Mouse (Mus musculus): ENCODE data around the gene Ier2. TPM values are rescaled to one million over a fixed set of nuclear protein-coding genes. Genes with fewer than 3 reads are reported as not detected.

Gene Ier2
- polyA plus RNA-seq, 1 experiment: 15.1 TPM

- 51% methylated on average over 22 of the region's 22 CpGs for WGBS
- TF ChIP-seq POLR2A (IDR thresholded peaks at IDR 0.05; ENCODE audit: borderline replicate concordance, insufficient read depth, low read length): no peak
- no peak for TF ChIP-seq CTCF (IDR thresholded peaks at IDR 0.05; ENCODE audit: borderline replicate concordance, insufficient read depth, low read depth, low read length)
- no peak for DNase-seq
- H3K4me3 ChIP-seq (replicated peaks; ENCODE audit: insufficient read depth, low read depth, low read length): no peak overlapping the region
- H3K27me3 ChIP-seq (ENCODE audit: control insufficient read depth, insufficient read depth, low read length): no peaks in the 10 kb centered on the region
- peaks cover 20% of the 10 kb centered on the region for H3K4me1 ChIP-seq (ENCODE audit: control insufficient read depth, insufficient read depth, low read length)
- H3K27ac ChIP-seq (ENCODE audit: insufficient read depth, low read length): 0 out of 2 replicates have a peak overlapping the region, but pooled peaks have one; percentile 11
Observed at GRCm38 (mm10) chr8:84615666-84616485, 46.8 kb downstream of the Ier2 start.

- Histone ChIP-seq H3K27ac (ENCODE audit: insufficient read depth, low read length) (no peak overlapping the region), H3K4me1 (ENCODE audit: control insufficient read depth, insufficient read depth, low read length) (peaks cover 20% of the 10 kb centered on the region), H3K27me3 (ENCODE audit: control insufficient read depth, insufficient read depth, low read length) (no peaks in the 10 kb centered on the region), H3K4me3 (replicated peaks; ENCODE audit: insufficient read depth, low read depth, low read length) (no peak overlapping the region)
- WGBS: 42% methylated on average over 16 of the region's 16 CpGs
- peak in 1 of 2 experiments; percentile 45 for DNase-seq
- TF ChIP-seq POLR2A (IDR thresholded peaks at IDR 0.05; ENCODE audit: borderline replicate concordance, insufficient read depth, low read length) (no peak), CTCF (IDR thresholded peaks at IDR 0.05; ENCODE audit: borderline replicate concordance, insufficient read depth, low read depth, low read length) (peak; percentile 48; the same call in 1 of the 2 replicates)
Observed at GRCm38 (mm10) chr8:84614512-84615223, 48.0 kb downstream of the Ier2 start.

Other genes starting within 250 kb of the Ier2 start
- gene Trmt1, start 23.5 kb upstream of the Ier2 start, polyA plus RNA-seq (2012; rRNA removed): 144 and 148 TPM in 2 replicates
- gene Nacc1, start 25.0 kb upstream of the Ier2 start, polyA plus RNA-seq (2012; rRNA removed): 91.0 and 93.9 TPM in 2 replicates
- 1.7 TPM in 2 replicates for gene Lyl1, start 38.6 kb upstream of the Ier2 start, polyA plus RNA-seq (2012; rRNA removed)
- 0.27 and 0.33 TPM in 2 replicates for gene G430095P16Rik, start 60.2 kb upstream of the Ier2 start, polyA plus RNA-seq (2012; rRNA removed)
- 98.5 and 105 TPM in 2 replicates for gene Nfix, start 137.5 kb upstream of the Ier2 start, polyA plus RNA-seq (2012; rRNA removed)
- 16.1 and 16.2 TPM in 2 replicates for gene Dand5, start 160.0 kb upstream of the Ier2 start, polyA plus RNA-seq (2012; rRNA removed)
- gene Gadd45gip1, start 168.7 kb upstream of the Ier2 start, polyA plus RNA-seq (2012; rRNA removed): 45.3 and 45.5 TPM in 2 replicates
- 117 and 120 TPM in 2 replicates for gene Rad23a, start 177.8 kb upstream of the Ier2 start, polyA plus RNA-seq (2012; rRNA removed)
- gene Calr, start 184.1 kb upstream of the Ier2 start, polyA plus RNA-seq (2012; rRNA removed): 343 and 394 TPM in 2 replicates
- 69.9 and 72.0 TPM in 2 replicates for gene Farsa, start 194.1 kb upstream of the Ier2 start, polyA plus RNA-seq (2012; rRNA removed)
- gene Syce2, start 209.3 kb upstream of the Ier2 start, polyA plus RNA-seq (2012; rRNA removed): 6.0 and 7.5 TPM in 2 replicates
- 88.2 and 95.2 TPM in 2 replicates for gene Gcdh, start 231.1 kb upstream of the Ier2 start, polyA plus RNA-seq (2012; rRNA removed)
- gene Klf1, start 239.1 kb upstream of the Ier2 start, polyA plus RNA-seq (2012; rRNA removed): 0.31 and 0.41 TPM in 2 replicates
- 9.1 and 10.5 TPM in 2 replicates for gene Dnase2a, start 245.7 kb upstream of the Ier2 start, polyA plus RNA-seq (2012; rRNA removed)

Measured in cerebellum, adult 2 months (tissue).